Mouse (Mus musculus): ENCODE measurements at regions not wholly inside any gene's neighbourhood (a gene's known extent, or its start where the extent isn't known, plus 50 kb on each side); places are given as distances from the start of the nearest gene placed in this dataset.

- DNase-seq (ENCODE audit: low spot score) (no peak), ATAC-seq (no peak)
- H3K9me3 ChIP-seq (ENCODE audit: low read length), result no peaks in the 10 kb centered on the region
- H3K27me3 ChIP-seq (ENCODE audit: insufficient read depth, low read length), result no peaks in the 10 kb centered on the region
- H3K4me1 ChIP-seq (ENCODE audit: insufficient read depth, low read length), result no peaks in the 10 kb centered on the region
- no peaks in the 10 kb centered on the region for H3K36me3 ChIP-seq (ENCODE audit: insufficient read depth, low read length)
- H3K4me3 ChIP-seq (ENCODE audit: low read length), result no peak overlapping the region
- 88% methylated on average over 3 of the region's 3 CpGs for WGBS
- no peak overlapping the region for H3K27ac ChIP-seq
- no peak overlapping the region for H3K9ac ChIP-seq (replicated peaks; ENCODE audit: low read length)
- TF ChIP-seq CTCF (IDR thresholded peaks at IDR 0.05; ENCODE audit: low read depth), result no peak
- no peak overlapping the region for H3K4me2 ChIP-seq (ENCODE audit: low read depth, low read length)
Measured at GRCm38 (mm10) chr10:30470831-30471230, 129.7 kb downstream of the Trmt11 start.

DNA sequence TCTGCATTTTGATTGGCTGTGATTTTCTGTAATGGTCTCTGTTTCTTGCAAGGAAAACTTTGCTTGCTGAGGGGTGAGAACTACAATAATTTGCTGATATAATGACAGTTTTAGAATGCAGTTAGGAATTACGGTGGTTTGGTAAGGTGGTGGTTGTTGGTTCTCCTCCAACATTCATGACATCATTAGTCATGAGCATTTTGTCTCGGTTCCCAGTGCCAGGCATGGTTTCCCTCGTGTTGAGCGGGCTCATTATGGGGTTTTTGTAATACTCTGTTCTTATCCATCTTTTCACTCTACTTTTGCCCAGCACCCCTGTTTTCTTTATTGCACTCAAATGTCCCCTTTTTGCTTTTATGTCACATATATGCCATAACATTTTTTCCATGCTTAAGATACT, 149.9 kb downstream of the Trmt11 start:
- TF ChIP-seq CTCF (IDR thresholded peaks at IDR 0.05; ENCODE audit: low read depth), result no peak
- H3K27me3 ChIP-seq (ENCODE audit: insufficient read depth, low read length), result no peaks in the 10 kb centered on the region
- 91% methylated on average over 4 of the region's 4 CpGs for WGBS

DNA sequence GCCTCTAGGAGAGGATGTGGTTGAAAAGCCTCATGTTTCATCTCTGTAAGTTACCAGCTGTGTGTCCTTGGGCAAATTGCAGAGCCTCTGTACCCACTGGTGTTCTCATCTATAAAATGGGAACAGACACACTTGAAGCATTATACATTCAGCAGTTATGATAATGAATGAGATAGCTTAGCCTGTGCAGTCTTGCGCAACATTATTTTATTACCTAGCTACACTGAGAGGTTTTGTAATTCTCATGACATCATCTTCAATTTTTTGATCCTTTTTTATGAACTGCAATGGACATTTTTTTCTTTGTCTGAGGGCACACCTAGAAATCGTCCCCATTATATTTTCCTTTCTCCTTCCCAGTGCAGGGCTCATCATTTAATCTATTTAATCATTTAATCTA, 153.5 kb downstream of the Trmt11 start:
- H3K36me3 ChIP-seq (ENCODE audit: insufficient read depth, low read length), result no peaks in the 10 kb centered on the region
- no peak overlapping the region for H3K9ac ChIP-seq (replicated peaks; ENCODE audit: low read length)
- H3K4me2 ChIP-seq (ENCODE audit: low read depth, low read length), result no peak overlapping the region
- no peak for ATAC-seq
- 84% methylated on average over 2 of the region's 2 CpGs for WGBS
- no peaks in the 10 kb centered on the region for H3K27me3 ChIP-seq (ENCODE audit: insufficient read depth, low read length)
- no peak for TF ChIP-seq CTCF (IDR thresholded peaks at IDR 0.05; ENCODE audit: low read depth)
- H3K4me3 ChIP-seq (ENCODE audit: low read length), result no peak overlapping the region
- H3K4me1 ChIP-seq (ENCODE audit: insufficient read depth, low read length), result no peaks in the 10 kb centered on the region
- H3K9me3 ChIP-seq (ENCODE audit: low read length), result no peaks in the 10 kb centered on the region
- no peak for DNase-seq (ENCODE audit: low spot score)
- H3K27ac ChIP-seq, result no peak overlapping the region

More for the DNA sequence above, 149.9 kb downstream of the Trmt11 start:
- no peak for DNase-seq (ENCODE audit: low spot score)
- Histone ChIP-seq H3K36me3 (ENCODE audit: insufficient read depth, low read length) (no peaks in the 10 kb centered on the region), H3K4me3 (ENCODE audit: low read length) (no peak overlapping the region), H3K9ac (replicated peaks; ENCODE audit: low read length) (no peak overlapping the region), H3K4me1 (ENCODE audit: insufficient read depth, low read length) (no peaks in the 10 kb centered on the region), H3K9me3 (ENCODE audit: low read length) (no peaks in the 10 kb centered on the region), H3K27ac (no peak overlapping the region), H3K4me2 (ENCODE audit: low read depth, low read length) (no peak overlapping the region)
- no peak for ATAC-seq

- Histone ChIP-seq H3K4me1 (ENCODE audit: insufficient read depth, low read length) (no peaks in the 10 kb centered on the region), H3K4me2 (ENCODE audit: low read depth, low read length) (no peak overlapping the region), H3K27ac (no peak overlapping the region), H3K9me3 (ENCODE audit: low read length) (no peaks in the 10 kb centered on the region), H3K36me3 (ENCODE audit: insufficient read depth, low read length) (no peaks in the 10 kb centered on the region), H3K4me3 (ENCODE audit: low read length) (no peak overlapping the region), H3K9ac (replicated peaks; ENCODE audit: low read length) (no peak overlapping the region), H3K27me3 (ENCODE audit: insufficient read depth, low read length) (no peaks in the 10 kb centered on the region)
- DNase-seq (ENCODE audit: low spot score) (no peak), ATAC-seq (no peak)
- 65% methylated on average over 1 of the region's 1 CpGs for WGBS
- TF ChIP-seq CTCF (IDR thresholded peaks at IDR 0.05; ENCODE audit: low read depth), result no peak
Measured at GRCm38 (mm10) chr10:30446572-30446971, 154.0 kb downstream of the Trmt11 start.

GRCm38 (mm10) chr10:30439802-30440201, 160.7 kb downstream of the Trmt11 start:
- no peak for TF ChIP-seq CTCF (IDR thresholded peaks at IDR 0.05; ENCODE audit: low read depth)

GRCm38 (mm10) chr10:30426420-30426923, 174.1 kb downstream of the Trmt11 start:
- no peak for TF ChIP-seq CTCF (IDR thresholded peaks at IDR 0.05; ENCODE audit: low read depth)
- WGBS, result 70% methylated on average over 4 of the region's 4 CpGs
- DNase-seq (ENCODE audit: low spot score) (no peak), ATAC-seq (no peak)
- H3K4me3 ChIP-seq (ENCODE audit: low read length), result no peak overlapping the region
- no peak overlapping the region for H3K9ac ChIP-seq (replicated peaks; ENCODE audit: low read length)
- no peaks in the 10 kb centered on the region for H3K36me3 ChIP-seq (ENCODE audit: insufficient read depth, low read length)
- H3K4me1 ChIP-seq (ENCODE audit: insufficient read depth, low read length), result no peaks in the 10 kb centered on the region
- H3K9me3 ChIP-seq (ENCODE audit: low read length), result no peaks in the 10 kb centered on the region
- no peaks in the 10 kb centered on the region for H3K27me3 ChIP-seq (ENCODE audit: insufficient read depth, low read length)
- no peak overlapping the region for H3K4me2 ChIP-seq (ENCODE audit: low read depth, low read length)
- no peak overlapping the region for H3K27ac ChIP-seq

More at GRCm38 (mm10) chr10:30439802-30440201, 160.7 kb downstream of the Trmt11 start:
- no peak overlapping the region for H3K4me2 ChIP-seq (ENCODE audit: low read depth, low read length)
- no peak for ATAC-seq
- no peak overlapping the region for H3K4me3 ChIP-seq (ENCODE audit: low read length)
- H3K9ac ChIP-seq (replicated peaks; ENCODE audit: low read length), result no peak overlapping the region
- WGBS, result 23% methylated on average over 2 of the region's 2 CpGs
- no peak for DNase-seq (ENCODE audit: low spot score)
- H3K27ac ChIP-seq, result no peak overlapping the region
- H3K27me3 ChIP-seq (ENCODE audit: insufficient read depth, low read length), result no peaks in the 10 kb centered on the region
- no peaks in the 10 kb centered on the region; the same call in 1 of the 2 replicates for H3K4me1 ChIP-seq (ENCODE audit: insufficient read depth, low read length)
- no peaks in the 10 kb centered on the region for H3K36me3 ChIP-seq (ENCODE audit: insufficient read depth, low read length)
- no peaks in the 10 kb centered on the region for H3K9me3 ChIP-seq (ENCODE audit: low read length)

DNA sequence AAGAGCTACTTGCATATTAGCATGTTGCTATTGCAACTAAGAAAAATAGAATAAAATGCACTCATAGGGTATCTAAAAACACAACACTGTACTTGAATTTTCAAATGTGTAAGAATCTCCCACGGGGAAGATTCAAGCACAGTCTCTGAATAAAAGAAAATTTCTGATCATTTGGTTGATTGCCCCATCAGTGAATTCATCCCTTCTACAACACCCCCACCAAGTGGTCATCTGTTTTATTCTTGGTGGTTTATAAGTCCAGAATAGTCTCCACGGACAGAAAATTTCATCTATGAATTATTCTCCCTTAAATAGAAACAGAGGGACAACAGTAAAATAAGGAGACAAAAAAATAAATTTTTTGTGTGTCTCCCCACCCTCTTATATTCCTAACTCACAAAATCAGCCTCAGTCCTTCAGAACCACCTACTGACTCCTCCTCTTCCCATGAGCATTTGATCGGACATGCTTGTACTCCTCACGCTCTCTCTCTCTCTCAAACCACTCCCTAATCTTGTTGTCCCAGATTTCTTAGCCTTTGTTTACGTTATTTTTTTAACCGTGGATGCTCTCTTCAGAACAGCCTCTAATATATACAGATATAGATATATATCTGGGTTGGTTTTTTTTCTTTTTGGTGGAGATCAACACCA, 181.0 kb downstream of the Trmt11 start:
- peak; percentile 58 for TF ChIP-seq CTCF (IDR thresholded peaks at IDR 0.05; ENCODE audit: low read depth)
- no peaks in the 10 kb centered on the region for H3K9me3 ChIP-seq (ENCODE audit: low read length)
- peak overlapping the region; percentile 34 for H3K4me2 ChIP-seq (ENCODE audit: low read depth, low read length)
- 39% methylated on average over 6 of the region's 6 CpGs for WGBS
- H3K4me3 ChIP-seq (ENCODE audit: low read length), result no peak overlapping the region
- no peaks in the 10 kb centered on the region for H3K4me1 ChIP-seq (ENCODE audit: insufficient read depth, low read length)
- DNase-seq (ENCODE audit: low spot score) (peak; percentile 70), ATAC-seq (peak; percentile 67)
- no peak overlapping the region for H3K9ac ChIP-seq (replicated peaks; ENCODE audit: low read length)
- H3K36me3 ChIP-seq (ENCODE audit: insufficient read depth, low read length), result no peaks in the 10 kb centered on the region
- no peaks in the 10 kb centered on the region for H3K27me3 ChIP-seq (ENCODE audit: insufficient read depth, low read length)
- H3K27ac ChIP-seq, result no peak overlapping the region

Measured in hindbrain, postnatal 0 days (tissue).